Mouse (Mus musculus) right cerebral cortex, postnatal 14 days (tissue): ENCODE measurements around the gene Inf2.

Experiments
- DNase-seq: peaks from one replicate; pipeline ENCODE4 v3.0.0; 2022

Gene Inf2

DNA sequence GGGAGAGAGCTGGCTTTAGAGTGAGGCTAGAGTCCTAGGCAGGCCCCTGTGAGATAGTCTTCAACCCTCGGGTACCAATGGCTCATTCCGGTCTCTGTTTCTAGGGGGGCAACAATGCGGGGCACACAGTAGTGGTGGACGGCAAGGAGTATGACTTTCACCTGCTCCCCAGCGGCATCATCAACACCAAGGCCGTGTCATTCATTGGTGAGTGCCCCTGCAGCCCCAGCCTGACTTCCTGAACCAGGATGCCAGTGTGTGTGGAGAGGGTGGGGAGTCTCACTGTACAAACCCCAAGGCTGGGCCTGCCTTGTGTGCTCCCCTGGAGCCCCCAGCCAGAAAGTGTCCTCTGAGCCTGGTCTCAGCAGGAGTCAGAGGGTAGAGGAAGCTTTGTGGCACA is 39.6 kb downstream of the Inf2 start:
- DNase-seq = no peak

DNA sequence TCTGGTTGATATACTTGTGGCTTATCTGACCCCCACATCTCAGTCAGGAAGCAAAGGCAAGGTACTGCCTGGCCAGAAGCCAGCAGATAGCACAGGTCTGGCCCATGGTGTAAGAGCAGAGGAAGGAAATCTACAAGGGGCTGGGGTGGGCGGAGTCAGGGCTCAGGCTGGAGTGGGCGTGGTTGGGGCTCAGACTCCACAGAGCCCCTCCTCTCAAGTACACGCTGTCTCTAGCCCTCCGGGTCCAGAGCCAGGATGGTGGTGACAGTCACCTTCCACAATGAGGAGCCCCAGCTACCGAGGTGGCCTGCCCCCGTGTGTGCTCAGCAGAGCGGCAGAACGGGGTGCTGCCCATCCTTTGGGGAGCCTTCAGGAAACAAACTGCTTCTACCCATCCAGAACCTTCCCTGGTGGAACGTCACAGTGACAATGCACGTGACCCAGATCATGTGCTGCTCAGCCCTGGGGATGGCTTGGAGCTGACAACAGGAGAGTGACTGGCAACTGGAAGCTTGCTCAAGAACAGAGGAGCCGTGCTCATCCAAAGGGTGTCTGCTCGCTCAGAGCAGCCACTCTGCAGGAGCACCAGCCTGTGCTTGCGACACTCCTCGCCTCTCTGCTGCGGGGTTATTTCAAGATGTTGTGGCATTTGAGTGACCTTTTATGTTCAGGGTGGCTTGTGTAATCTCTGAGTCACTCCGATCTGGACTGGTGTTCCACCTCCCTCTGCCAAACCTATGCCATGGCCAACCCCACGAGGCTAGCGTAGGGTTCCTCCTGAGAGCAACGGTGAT is 40.5 kb downstream of the Inf2 start:
- DNase-seq = peak; percentile 38

- no peak for DNase-seq
Measured at GRCm38 (mm10) chr12:112630029-112630428, 41.4 kb downstream of the Inf2 start.

DNA sequence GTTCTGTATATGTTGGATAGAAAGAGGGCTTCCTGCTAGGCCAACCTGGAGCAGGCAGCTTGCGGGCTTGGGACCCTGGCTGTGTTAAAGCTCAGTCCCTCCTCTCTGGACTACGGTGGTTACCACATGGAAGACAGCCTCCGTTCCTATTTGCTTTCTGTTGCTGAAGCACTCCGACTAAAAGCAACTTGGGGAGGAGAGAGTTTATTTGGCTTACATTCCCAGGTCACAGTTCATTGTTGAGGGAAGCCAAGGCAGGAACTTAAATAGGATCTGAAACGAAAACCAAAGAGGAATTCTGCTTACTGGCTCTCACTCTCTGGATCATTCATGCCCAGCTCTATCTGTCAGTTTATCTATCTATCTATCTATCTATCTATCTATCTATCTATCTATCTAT is 42.2 kb downstream of the Inf2 start:
- DNase-seq = no peak

GRCm38 (mm10) chr12:112631472-112631871 is 42.9 kb downstream of the Inf2 start:
- DNase-seq = no peak

DNA sequence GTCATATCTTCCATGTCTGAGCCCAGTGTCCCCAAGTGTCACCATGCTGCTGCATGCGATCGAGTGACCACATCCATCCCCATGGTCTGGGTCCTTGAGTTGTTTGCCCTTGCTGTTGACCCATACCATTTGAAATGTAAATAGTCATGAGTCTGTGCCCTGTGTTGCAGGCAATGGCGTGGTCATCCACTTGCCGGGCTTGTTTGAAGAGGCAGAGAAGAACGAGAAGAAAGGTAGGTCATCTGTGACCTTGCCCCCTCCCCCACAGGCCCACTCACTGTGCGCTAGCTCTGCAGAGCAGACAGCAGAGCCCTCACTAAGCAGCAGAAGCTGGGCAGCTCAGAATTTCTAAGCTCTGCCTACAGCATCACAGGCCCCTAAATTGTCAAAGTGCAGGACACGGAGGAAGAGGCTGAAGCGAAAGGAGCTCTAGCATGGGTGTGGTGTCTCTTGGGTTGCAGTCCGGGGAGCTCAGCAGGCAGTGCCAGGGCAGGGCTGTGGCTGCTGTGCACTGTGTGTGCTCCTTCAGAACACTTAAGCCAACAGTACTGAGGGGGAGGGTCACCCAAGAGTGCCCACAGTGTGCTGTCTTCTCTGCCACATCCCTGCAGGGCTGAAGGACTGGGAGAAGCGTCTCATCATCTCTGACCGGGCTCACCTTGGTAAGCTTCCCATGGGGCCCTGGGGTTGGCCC is 43.6 kb downstream of the Inf2 start:
- DNase-seq = no peak

- no peak for DNase-seq
Measured at GRCm38 (mm10) chr12:112632907-112633306, 44.3 kb downstream of the Inf2 start.

- DNase-seq = no peak
Measured at GRCm38 (mm10) chr12:112633686-112634085, 45.1 kb downstream of the Inf2 start.

DNA sequence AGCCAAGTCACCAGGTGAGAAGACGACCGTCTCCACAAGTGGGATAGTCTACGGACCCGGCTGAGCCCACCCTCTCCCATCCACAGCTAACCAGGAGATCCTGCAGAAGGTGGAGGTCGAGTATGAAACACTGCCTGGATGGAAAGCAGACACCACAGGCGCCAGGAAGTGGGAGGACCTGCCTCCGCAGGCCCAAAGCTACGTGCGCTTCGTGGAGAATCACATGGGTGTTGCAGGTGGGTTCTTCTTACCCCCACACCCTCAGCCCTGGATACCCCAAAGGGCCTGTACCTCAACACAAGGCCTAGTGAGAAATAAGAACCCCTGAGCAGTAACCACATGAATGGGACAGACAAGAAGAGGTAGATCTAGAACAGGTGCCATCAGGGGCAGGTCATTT is 50.9 kb downstream of the Inf2 start:
- no peak for DNase-seq

DNA sequence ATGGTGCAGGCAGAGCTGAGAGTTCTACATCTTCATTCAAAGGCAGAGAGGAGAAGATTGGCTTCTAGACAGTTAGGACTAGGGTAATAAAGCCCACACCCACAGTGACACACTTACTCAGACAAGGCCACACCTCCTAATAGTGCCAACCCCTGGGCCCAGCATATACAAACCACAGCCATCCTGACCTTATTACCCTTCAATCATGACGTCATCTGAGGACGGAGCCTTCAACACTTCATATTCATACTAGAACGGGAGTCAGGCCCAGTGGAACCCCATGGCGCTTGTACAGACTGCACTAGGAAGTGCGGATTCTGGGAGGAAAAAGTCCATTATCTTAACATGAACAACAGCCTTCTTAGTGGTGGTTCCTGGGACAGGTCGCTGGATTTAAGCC is 54.5 kb downstream of the Inf2 start:
- no peak for DNase-seq

DNA sequence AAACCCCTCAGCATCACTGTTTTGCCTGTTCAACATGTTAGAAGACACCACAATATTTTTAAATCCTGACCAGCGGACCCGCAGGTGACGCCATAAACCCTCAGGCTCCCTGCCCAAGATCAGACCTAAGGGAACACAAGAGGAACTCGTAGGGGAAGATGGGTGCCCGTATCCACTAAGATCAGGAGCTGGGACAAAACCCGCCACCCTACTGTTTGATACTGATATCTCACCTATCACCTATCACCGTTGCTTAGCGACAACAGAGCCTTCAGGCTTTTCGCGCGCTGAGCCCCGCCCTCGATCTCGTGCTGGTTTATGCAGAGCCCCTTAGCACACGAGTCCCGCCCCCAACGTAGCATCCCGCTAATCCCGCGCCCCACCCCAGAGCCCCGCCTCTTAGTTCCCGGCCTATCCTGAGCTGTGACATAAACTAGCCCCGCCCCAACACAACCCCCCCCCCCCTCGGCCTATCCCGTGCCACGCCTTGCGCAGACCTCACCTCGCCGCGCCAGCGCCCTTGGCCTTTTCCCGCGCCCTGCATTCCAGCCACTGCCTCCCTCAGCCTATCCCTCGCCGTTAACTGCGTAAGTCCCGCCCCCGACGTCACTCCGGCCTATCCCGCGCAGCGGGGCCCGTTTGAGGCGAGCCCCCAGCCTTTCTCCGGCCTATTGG is 55.7 kb downstream of the Inf2 start, which contains the start of gene Siva1:
Gene Siva1 (plus strand): TSS at position 500 of the 675 bp plus-strand sequence.
- peak; percentile 97 for DNase-seq

GRCm38 (mm10) chr12:112644855-112645506 is 56.4 kb downstream of the Inf2 start:
- peak; percentile 68 for DNase-seq

DNA sequence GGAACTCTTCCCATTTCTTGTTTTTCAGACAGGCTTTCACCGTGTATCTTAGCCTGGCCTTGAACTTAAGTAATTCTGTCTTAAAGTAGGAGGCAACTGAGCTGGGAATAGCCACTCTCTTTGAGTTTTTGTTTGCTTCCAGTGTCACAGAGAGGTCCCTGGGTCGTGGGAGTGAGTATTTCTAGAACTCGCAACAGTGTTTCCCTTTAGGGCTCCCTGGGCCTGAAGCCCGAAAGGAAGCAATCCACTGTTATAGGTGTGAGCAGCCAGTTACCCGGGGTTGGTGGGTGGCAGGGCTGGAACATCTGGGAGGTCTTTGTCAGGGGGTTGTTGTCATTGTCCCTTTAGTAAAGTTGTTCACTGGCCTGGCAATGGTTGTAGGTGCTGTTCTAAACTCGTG is 57.6 kb downstream of the Inf2 start:
- no peak for DNase-seq

DNA sequence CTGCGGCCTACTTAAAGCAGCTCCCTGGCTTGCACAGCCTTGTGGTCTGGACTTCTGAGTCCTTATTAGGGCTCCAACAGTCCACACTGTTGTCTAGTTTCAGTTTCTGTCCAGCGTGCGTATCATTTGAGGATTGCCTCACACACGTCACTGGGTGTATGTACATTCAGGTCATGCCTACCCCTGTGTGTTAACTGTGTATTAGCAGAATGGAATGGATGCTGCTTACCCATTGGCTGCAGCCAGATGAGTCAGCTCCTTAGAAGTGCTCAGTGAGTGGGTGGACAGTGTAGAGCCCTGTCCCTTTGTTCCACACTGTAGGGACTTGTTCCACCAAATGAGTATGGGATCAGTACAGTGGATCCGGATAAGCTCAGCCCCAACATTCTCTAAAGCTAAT is 59.5 kb downstream of the Inf2 start:
- no peak for DNase-seq

GRCm38 (mm10) chr12:112651778-112652439 is 63.3 kb downstream of the Inf2 start:
- DNase-seq = no peak

GRCm38 (mm10) chr12:112653157-112653824 is 64.7 kb downstream of the Inf2 start:
- peak; percentile 91 for DNase-seq

DNA sequence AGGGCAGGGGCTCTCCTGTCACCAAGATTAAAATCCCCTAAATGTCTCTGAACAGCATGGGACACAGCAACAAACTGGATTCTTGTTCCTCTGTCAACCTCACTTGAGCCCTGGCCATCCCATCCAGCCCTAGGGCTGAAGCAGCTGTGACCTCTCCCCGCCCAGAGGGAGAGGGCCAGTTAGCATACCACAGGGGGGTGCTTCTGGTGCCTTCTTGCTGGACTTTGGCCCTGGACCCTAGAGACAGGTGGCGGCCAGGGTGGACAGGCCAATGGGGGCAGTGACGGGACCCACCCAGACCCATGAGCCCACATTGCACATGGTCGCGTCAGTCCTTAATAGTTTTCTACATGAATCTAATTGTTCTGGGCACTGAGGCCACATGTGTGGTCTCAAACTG is 65.5 kb downstream of the Inf2 start:
- no peak for DNase-seq

DNA sequence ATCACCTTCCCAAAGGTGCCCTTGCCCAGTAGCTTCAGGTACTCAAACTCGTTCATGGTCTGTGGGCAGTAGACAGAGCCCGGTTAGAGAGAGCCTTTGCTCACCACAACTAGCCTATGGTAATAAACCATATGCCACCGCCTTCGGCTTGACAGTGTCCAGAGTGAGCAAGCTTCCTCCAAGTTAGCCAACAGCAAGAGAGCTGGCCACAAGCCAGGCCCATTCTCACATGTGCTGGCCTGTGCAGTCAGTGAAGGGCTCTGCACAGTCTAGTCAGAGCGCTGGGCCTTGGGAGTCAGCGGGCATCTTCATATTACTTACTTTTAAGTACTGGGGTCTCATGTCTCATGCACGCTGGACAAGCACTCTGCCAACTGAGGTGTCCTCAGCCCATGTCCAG is 70.0 kb downstream of the Inf2 start:
- DNase-seq = no peak

DNA sequence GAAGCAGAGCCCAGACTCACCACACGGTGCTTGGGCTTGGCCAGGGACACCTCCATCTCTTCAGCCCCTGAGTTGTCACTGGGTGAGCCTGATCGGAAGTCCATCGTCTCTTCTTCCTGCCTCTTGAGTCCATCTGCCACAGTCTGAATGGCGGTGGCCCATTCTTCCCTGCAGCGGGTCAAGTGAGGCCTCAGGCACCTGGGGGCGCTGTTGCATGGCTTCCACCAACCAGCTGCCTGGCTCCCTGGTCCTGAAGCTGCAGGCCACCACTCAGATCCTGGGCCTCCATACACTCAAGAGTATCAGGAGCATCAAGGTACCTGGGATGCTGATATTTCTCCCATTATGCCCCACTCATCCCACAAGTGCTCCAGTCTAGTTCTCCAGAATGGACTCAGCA is 70.5 kb downstream of the Inf2 start:
- DNase-seq = peak; percentile 80

- DNase-seq = no peak
Measured at GRCm38 (mm10) chr12:112660576-112661326, 72.2 kb downstream of the Inf2 start.

- DNase-seq = no peak
Measured at GRCm38 (mm10) chr12:112661327-112661605, 72.7 kb downstream of the Inf2 start.

DNA sequence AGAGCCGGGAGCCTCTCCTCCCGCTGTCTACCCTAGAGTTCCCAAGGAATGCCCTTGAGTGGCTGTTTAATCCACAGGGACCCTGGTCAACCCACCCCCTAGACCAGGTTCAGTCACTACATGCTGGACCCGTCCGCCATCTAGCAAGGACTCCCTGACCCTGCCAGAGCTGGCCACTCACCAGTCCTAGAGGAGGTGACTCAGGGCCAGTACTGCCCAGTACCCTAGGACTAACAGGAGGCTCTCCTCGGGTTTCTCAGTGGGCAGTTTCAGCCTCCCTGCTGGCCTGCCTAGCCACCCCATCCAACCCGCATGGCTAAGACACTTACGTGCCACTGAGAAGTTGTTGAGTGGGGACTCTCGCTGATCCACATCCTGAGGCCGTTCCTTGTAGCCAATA is 73.3 kb downstream of the Inf2 start:
- DNase-seq = no peak
